Mouse (Mus musculus): ENCODE data around the gene Gpr183. TPM values are rescaled to one million over a fixed set of nuclear protein-coding genes. Genes with fewer than 3 reads are reported as not detected.

Gene Gpr183
- 130 TPM for polyA plus RNA-seq (2017; shearing (Covaris generic))

GRCm38 (mm10) chr14:121964990-121965389 is at the start of gene Gpr183:
Gene Gpr183 (minus strand): TSS chr14:121965195.

GRCm38 (mm10) chr14:121915621-121916020 is 49.4 kb downstream of the Gpr183 start, which contains the start of gene Gpr18:
Gene Gpr18 (minus strand): TSS chr14:121915781.

Other genes with a start within 250 kb of the Gpr183 start
- gene Dock9, start 167.4 kb downstream of the Gpr183 start, polyA plus RNA-seq (2017; shearing (Covaris generic)): 3.5 TPM
- gene Ubac2, start 86.6 kb downstream of the Gpr183 start, polyA plus RNA-seq (2017; shearing (Covaris generic)): 200 TPM
- 118 TPM for gene Gpr18, start 49.4 kb downstream of the Gpr183 start, polyA plus RNA-seq (2017; shearing (Covaris generic))
- gene Timm8a2, start 69.5 kb upstream of the Gpr183 start, polyA plus RNA-seq (2017; shearing (Covaris generic)): not detected
- 118 TPM for gene Tm9sf2, start 141.8 kb upstream of the Gpr183 start, polyA plus RNA-seq (2017; shearing (Covaris generic))
- gene Clybl, start 216.5 kb upstream of the Gpr183 start, polyA plus RNA-seq (2017; shearing (Covaris generic)): 9.3 TPM

Measured in inflammation-experienced regulatory T-cells, adult 16 weeks (primary cell).